Mouse (Mus musculus) lung, embryonic 16.5 days (tissue): Measurements from ENCODE around the gene Gucy2g. TPM values are rescaled to one million over a fixed set of nuclear protein-coding genes. Genes with fewer than 3 reads are reported as not detected.
"Not testable (repeated sequence)": the region's sequence is repeated elsewhere in the genome, so short reads cannot be mapped to it uniquely, and the experiment has no call there.

ENCODE experiments used
- ATAC-seq: fragments of 200-750 bp; cut with Nextera tagmentation; 2 replicates; pipeline ENCODE4 v1.8.0; 2017; ENCODE audit warnings: low read depth, mild to moderate bottlenecking, moderate library complexity
- H3K27ac ChIP-seq: fragments of 300-500 bp; sonication (generic); 2 replicates; pipeline ENCODE4 v1.5.1; 2014; ENCODE audit warnings: mild to moderate bottlenecking, control low read depth, low read length
- H3K27me3 ChIP-seq: fragments of 300-500 bp; sonication (generic); 2 replicates; pipeline ENCODE4 v1.6.1; 2014; ENCODE audit warnings: low read depth, low read length, mixed read lengths; ENCODE audit not compliant: control insufficient read depth, insufficient read depth
- H3K36me3 ChIP-seq: fragments of 300-500 bp; sonication (generic); 2 replicates; pipeline ENCODE4 v1.6.1; 2014; ENCODE audit warnings: low read length; ENCODE audit not compliant: control insufficient read depth, insufficient read depth
- H3K4me1 ChIP-seq: fragments of 300-500 bp; sonication (generic); replicated peaks from 2 replicates; pipeline ENCODE4 v1.6.1; 2014; ENCODE audit warnings: low read length, mixed read lengths; ENCODE audit not compliant: control insufficient read depth, insufficient read depth
- H3K4me2 ChIP-seq: fragments of 300-500 bp; sonication (generic); 2 replicates; pipeline ENCODE4 v1.6.1; 2014; ENCODE audit warnings: low read depth, low read length, control low read depth
- H3K4me3 ChIP-seq: fragments of 300-500 bp; sonication (generic); 2 replicates; pipeline ENCODE4 v1.5.1; 2014; ENCODE audit warnings: mild to moderate bottlenecking, low read length, control low read depth
- H3K9ac ChIP-seq: fragments of 300-500 bp; sonication (generic); 2 replicates; pipeline ENCODE4 v1.6.1; 2014; ENCODE audit warnings: low read length, control low read depth
- H3K9me3 ChIP-seq: fragments of 300-500 bp; sonication (generic); 2 replicates; pipeline ENCODE4 v1.6.1; 2016; ENCODE audit warnings: low read length; ENCODE audit not compliant: control insufficient read depth
- WGBS: fragments of 180-500 bp; shearing (Covaris S2); extraction: QIAGEN DNeasy Blood & Tissue Kit; methylation state at CpG from one replicate; pipeline ENCODE4 v1.1.7; 2014; 5-methylcytosine and 5-hydroxymethylcytosine counted together
- polyA plus RNA-seq: library from polyadenylated mRNA; unstranded; fragments of >200 nt; fragmentation: Nextera tagmentation; extraction: Ambion mirVana; gene quantifications from 2 replicates; pipeline ENCODE4 v1.2.1, GENCODE M21; 2015

Gene Gucy2g
- polyA plus RNA-seq, 1 experiment from 2014 or later: 0.10 TPM

DNA sequence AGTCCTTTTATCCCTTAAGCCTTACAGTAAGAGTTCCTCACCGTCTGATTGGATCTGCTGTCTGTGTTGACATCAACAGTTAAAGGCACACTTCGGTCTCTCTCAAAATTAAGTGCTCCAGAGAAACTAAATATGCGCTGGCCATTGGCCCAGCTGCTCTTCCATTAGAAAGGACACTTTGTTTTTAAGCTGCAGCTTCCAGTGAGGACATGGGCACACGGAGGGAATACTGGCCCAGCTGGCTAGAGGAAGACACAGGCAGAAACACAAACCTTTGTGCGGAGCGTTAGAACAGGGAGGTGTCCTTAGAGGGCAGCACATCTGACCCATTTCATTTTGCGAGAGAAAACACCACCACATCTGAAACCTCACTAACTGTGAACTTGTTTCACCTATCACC, 56.6 kb downstream of the Gucy2g start:
- Histone ChIP-seq H3K9ac (no peak overlapping the region), H3K4me1 (no peaks in the 10 kb centered on the region; the same call in 1 of the 2 replicates), H3K4me2 (no peak overlapping the region), H3K36me3 (no peaks in the 10 kb centered on the region), H3K4me3 (no peak overlapping the region), H3K27me3 (no peaks in the 10 kb centered on the region; the same call in 1 of the 2 replicates), H3K9me3 (no peaks in the 10 kb centered on the region), H3K27ac (no peak overlapping the region)
- 61% methylated on average over 7 of the region's 7 CpGs for WGBS
- peak; percentile 45 for ATAC-seq

DNA sequence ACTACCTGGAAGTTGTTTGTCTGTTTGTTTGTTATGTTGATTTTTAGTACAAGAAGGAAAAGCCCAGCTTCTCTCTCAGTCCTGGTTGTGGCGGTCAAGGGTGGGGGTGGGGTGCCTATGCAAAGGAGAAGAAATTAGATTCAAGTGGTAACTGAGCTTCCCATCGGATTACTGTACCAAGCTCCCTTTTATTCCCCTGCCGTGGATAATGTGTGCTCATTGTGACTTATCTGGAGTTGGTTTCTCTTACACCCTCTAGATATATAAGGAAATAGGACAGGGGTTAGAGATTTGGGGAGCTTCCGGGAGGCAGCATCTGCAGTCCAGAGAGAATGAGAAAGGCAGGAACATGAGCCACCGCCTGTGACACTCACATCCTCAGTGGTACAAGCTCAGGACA, 60.6 kb downstream of the Gucy2g start, which contains the start of gene Tectb:
TSS of gene Tectb (plus strand) at position 301 of the 400 bp plus-strand sequence.
- H3K27me3 ChIP-seq: no peaks in the 10 kb centered on the region; the same call in 1 of the 2 replicates
- 84% methylated on average over 5 of the region's 5 CpGs for WGBS

DNA sequence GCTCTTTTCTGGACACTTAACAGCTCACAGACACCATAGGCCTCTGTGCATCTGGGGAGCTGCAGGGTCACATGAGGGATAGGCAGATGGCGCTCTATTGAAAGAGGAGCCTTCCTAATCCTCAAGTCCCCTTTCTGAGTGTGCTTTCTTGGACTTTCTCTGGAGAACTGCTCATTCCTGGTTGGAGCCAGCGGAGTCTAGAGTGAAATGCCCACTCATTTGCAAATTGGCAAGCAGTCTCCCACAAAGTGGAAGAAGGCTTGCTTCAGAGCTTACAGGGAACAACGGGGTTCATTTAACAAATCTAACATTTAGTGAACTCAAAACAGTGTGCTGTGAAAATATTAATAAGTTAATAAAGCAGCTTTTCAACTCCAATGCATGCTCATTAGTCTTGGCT, 63.9 kb downstream of the Gucy2g start:
- H3K27ac ChIP-seq: no peak overlapping the region
- H3K27me3 ChIP-seq: no peaks in the 10 kb centered on the region; the same call in 1 of the 2 replicates
- H3K4me1 ChIP-seq: no peaks in the 10 kb centered on the region
- no peak for ATAC-seq
- no peak overlapping the region for H3K4me2 ChIP-seq
- 88% methylated on average over 3 of the region's 3 CpGs for WGBS
- no peak overlapping the region for H3K4me3 ChIP-seq
- H3K9me3 ChIP-seq: no peaks in the 10 kb centered on the region
- H3K9ac ChIP-seq: no peak overlapping the region
- no peaks in the 10 kb centered on the region for H3K36me3 ChIP-seq

More for the DNA sequence above, 60.6 kb downstream of the Gucy2g start, which contains the start of gene Tectb:
- H3K4me2 ChIP-seq: no peak within 1 kb of the TSS
- H3K4me1 ChIP-seq: no peaks in the 10 kb centered on the region; the same call in 1 of the 2 replicates
- no peak within 1 kb of the TSS for H3K4me3 ChIP-seq
- no peak within 1 kb of the TSS for H3K9ac ChIP-seq
- no peaks in the 10 kb centered on the region for H3K9me3 ChIP-seq
- H3K36me3 ChIP-seq: no peaks in the 10 kb centered on the region
- no peak within 1 kb of the TSS for H3K27ac ChIP-seq
- no peak for ATAC-seq

- Histone ChIP-seq H3K27me3 (no peaks in the 10 kb centered on the region), H3K9ac (no peak overlapping the region), H3K27ac (no peak overlapping the region), H3K9me3 (peaks cover 7% of the 10 kb centered on the region), H3K36me3 (no peaks in the 10 kb centered on the region), H3K4me2 (no peak overlapping the region), H3K4me1 (peaks cover 14% of the 10 kb centered on the region), H3K4me3 (no peak overlapping the region)
- 29% methylated on average over 1 of the region's 1 CpGs for WGBS
- ATAC-seq: no peak
Observed at GRCm38 (mm10) chr19:55171585-55171984, 69.5 kb downstream of the Gucy2g start.

- Histone ChIP-seq H3K4me1 (peaks cover 14% of the 10 kb centered on the region), H3K27me3 (no peaks in the 10 kb centered on the region), H3K4me2 (no peak overlapping the region), H3K36me3 (no peaks in the 10 kb centered on the region), H3K27ac (no peak overlapping the region), H3K4me3 (no peak overlapping the region), H3K9me3 (peaks cover 7% of the 10 kb centered on the region), H3K9ac (no peak overlapping the region)
- ATAC-seq: no peak
Observed at GRCm38 (mm10) chr19:55170399-55170798, 70.6 kb downstream of the Gucy2g start.

DNA sequence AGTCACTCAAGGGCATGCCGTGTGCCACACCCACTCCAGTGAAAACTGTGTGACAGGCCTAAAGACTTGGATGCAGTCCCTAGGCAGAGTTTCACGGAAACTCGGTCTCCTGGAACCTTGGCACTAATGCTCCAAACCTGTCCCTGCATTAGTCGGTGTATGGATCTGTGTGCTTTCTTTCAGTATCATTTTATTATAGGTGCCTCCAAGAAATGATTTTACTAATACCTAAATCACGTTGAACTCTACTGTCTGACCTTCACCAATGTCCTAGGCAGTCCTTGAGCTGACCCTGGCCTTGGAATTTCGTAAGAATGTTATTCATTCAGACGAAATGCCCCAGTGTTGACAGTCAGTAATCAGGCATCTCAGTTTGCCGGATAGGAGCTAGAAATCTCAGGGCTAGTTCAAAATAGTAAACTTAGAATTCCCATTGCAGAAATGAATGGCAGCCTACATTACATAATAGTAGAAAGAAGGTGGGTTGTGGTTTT, 71.8 kb downstream of the Gucy2g start:
- Histone ChIP-seq H3K27ac (peak overlapping the region; percentile 24; the same call in 1 of the 2 replicates), H3K4me1 (peaks cover 14% of the 10 kb centered on the region)
- not testable (repeated sequence) for H3K4me3 ChIP-seq, H3K27me3 ChIP-seq, H3K36me3 ChIP-seq, H3K4me2 ChIP-seq, ATAC-seq, H3K9ac ChIP-seq, H3K9me3 ChIP-seq
- 84% methylated on average over 8 of the region's 8 CpGs for WGBS

- H3K4me3 ChIP-seq: no peak overlapping the region
- peak overlapping the region; percentile 69; the same call in 1 of the 2 replicates for H3K27ac ChIP-seq
- peak; percentile 80 for ATAC-seq
- H3K4me2 ChIP-seq: peak overlapping the region; percentile 19; the same call in 1 of the 2 replicates
- no peaks in the 10 kb centered on the region for H3K27me3 ChIP-seq
- no peaks in the 10 kb centered on the region for H3K36me3 ChIP-seq
- no peak overlapping the region for H3K9ac ChIP-seq
- peaks cover 14% of the 10 kb centered on the region for H3K4me1 ChIP-seq
- peaks cover 7% of the 10 kb centered on the region for H3K9me3 ChIP-seq
- WGBS: 8% methylated on average over 6 of the region's 6 CpGs
Observed at GRCm38 (mm10) chr19:55168360-55168759, 72.7 kb downstream of the Gucy2g start.

DNA sequence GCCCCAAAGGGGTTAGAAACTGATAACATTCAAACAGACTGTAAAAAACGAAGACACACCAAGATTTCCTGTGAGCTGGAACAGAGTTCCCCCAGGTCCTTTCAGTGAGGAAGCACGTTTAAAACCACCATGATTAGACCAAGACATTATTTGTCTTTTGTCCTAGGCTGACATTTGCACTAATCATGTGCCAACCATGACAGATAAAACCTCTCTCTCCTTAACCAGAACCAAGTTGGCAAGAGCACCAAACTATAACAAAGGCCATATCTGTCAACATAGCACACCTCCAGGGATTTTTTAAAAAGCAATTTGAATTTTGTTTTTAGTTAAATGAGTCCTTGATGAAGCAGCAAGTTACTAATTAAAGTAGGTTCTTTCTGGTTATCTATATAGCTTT, 73.3 kb downstream of the Gucy2g start:
- Histone ChIP-seq H3K9me3 (peaks cover 7% of the 10 kb centered on the region), H3K9ac (no peak overlapping the region), H3K27ac (peak overlapping the region; percentile 11; the same call in 1 of the 2 replicates), H3K27me3 (no peaks in the 10 kb centered on the region), H3K36me3 (no peaks in the 10 kb centered on the region), H3K4me1 (peaks cover 14% of the 10 kb centered on the region), H3K4me2 (no peak overlapping the region), H3K4me3 (no peak overlapping the region)
- WGBS: 33% methylated on average over 2 of the region's 2 CpGs
- no peak for ATAC-seq

- H3K4me1 ChIP-seq: peaks cover 14% of the 10 kb centered on the region
- H3K9me3 ChIP-seq: peaks cover 7% of the 10 kb centered on the region
- no peaks in the 10 kb centered on the region for H3K27me3 ChIP-seq
- WGBS: 59% methylated on average over 2 of the region's 2 CpGs
- no peaks in the 10 kb centered on the region for H3K36me3 ChIP-seq
- H3K9ac ChIP-seq: no peak overlapping the region
- H3K4me3 ChIP-seq: no peak overlapping the region
- no peak overlapping the region for H3K27ac ChIP-seq
- no peak for ATAC-seq
- no peak overlapping the region for H3K4me2 ChIP-seq
Observed at GRCm38 (mm10) chr19:55166741-55167140, 74.3 kb downstream of the Gucy2g start.
